Mouse (Mus musculus): Measurements from ENCODE around the gene Ttc7. TPM values are rescaled to one million over a fixed set of nuclear protein-coding genes. Genes with fewer than 3 reads are reported as not detected.
A peak's percentile ranks its signal among the peaks of the same experiment; 100 is the strongest.

Ttc7 gene
- polyA plus RNA-seq, 1 experiment from 2014 or later: 4.7 TPM

GRCm38 (mm10) chr17:87310497-87310896, 27.8 kb downstream of the Ttc7 start:
- no peak for DNase-seq (ENCODE audit: low spot score)
- Histone ChIP-seq H3K4me3 (no peak overlapping the region), H3K27ac (no peak overlapping the region), H3K9me3 (no peaks in the 10 kb centered on the region), H3K4me1 (peaks cover 32% of the 10 kb centered on the region), H3K27me3 (ENCODE audit: insufficient read depth, poor library complexity, severe bottlenecking) (0 out of 2 replicates have a peak, but pooled peaks cover 12% of the 10 kb centered on the region), H3K36me3 (no peaks in the 10 kb centered on the region)
- 86% methylated on average over 7 of the region's 7 CpGs for WGBS

- Histone ChIP-seq H3K36me3 (no peaks in the 10 kb centered on the region), H3K9me3 (no peaks in the 10 kb centered on the region), H3K27ac (0 out of 2 replicates have a peak overlapping the region, but pooled peaks have one; percentile 1), H3K4me1 (peaks cover 36% of the 10 kb centered on the region), H3K27me3 (ENCODE audit: insufficient read depth, poor library complexity, severe bottlenecking) (0 out of 2 replicates have a peak, but pooled peaks cover 12% of the 10 kb centered on the region), H3K4me3 (no peak overlapping the region)
- 38% methylated on average over 12 of the region's 12 CpGs for WGBS
- DNase-seq (ENCODE audit: low spot score): no peak
Measured at GRCm38 (mm10) chr17:87312351-87312750, 29.7 kb downstream of the Ttc7 start.

- Histone ChIP-seq H3K9me3 (no peaks in the 10 kb centered on the region), H3K4me1 (peaks cover 40% of the 10 kb centered on the region), H3K36me3 (no peaks in the 10 kb centered on the region), H3K27ac (peak overlapping the region; percentile 11; the same call in 1 of the 2 replicates), H3K4me3 (peak overlapping the region; percentile 18; the same call in 1 of the 2 replicates), H3K27me3 (ENCODE audit: insufficient read depth, poor library complexity, severe bottlenecking) (0 out of 2 replicates have a peak, but pooled peaks cover 12% of the 10 kb centered on the region)
- 38% methylated on average over 18 of the region's 18 CpGs for WGBS
- DNase-seq (ENCODE audit: low spot score): no peak
Measured at GRCm38 (mm10) chr17:87312924-87313870, 30.5 kb downstream of the Ttc7 start.

- 0 out of 2 replicates have a peak, but pooled peaks cover 11% of the 10 kb centered on the region for H3K27me3 ChIP-seq (ENCODE audit: insufficient read depth, poor library complexity, severe bottlenecking)
- no peak for DNase-seq (ENCODE audit: low spot score)
- H3K27ac ChIP-seq: no peak overlapping the region
- H3K36me3 ChIP-seq: no peaks in the 10 kb centered on the region
- WGBS: 76% methylated on average over 8 of the region's 8 CpGs
- peaks cover 40% of the 10 kb centered on the region for H3K4me1 ChIP-seq
- H3K9me3 ChIP-seq: no peaks in the 10 kb centered on the region
- no peak overlapping the region for H3K4me3 ChIP-seq
Measured at GRCm38 (mm10) chr17:87314121-87314520, 31.4 kb downstream of the Ttc7 start.

- WGBS: 61% methylated on average over 5 of the region's 5 CpGs
- H3K27ac ChIP-seq: no peak overlapping the region
Measured at GRCm38 (mm10) chr17:87314530-87314946, 31.9 kb downstream of the Ttc7 start.

DNA sequence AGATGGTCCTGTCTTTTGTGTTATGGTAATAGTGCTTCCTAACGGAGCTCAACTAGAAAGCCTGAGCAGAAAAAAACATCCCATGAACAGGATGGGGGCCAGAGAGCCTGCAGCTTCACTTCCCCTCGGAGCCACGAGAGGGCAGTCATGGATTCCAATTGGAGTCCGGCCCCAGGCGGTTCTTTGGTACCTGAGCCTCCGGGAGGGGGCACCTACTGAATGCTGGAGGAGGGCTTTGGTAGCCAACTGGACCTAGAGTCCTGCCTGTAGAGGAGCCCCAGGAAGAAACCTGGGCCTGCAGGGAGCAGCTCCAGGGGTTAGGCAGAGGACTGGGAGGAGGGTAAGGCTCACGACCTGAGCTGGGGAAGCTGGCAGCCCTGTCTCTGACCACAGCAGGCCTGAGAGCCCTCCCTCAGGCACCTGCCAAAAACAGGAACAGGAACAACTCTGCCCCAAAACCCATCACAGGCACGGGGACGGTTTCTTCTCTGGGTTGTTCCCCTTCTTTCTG, 32.4 kb downstream of the Ttc7 start:
- Histone ChIP-seq H3K9me3 (no peaks in the 10 kb centered on the region), H3K4me1 (peaks cover 40% of the 10 kb centered on the region), H3K27me3 (ENCODE audit: insufficient read depth, poor library complexity, severe bottlenecking) (0 out of 2 replicates have a peak, but pooled peaks cover 1% of the 10 kb centered on the region), H3K27ac (peak overlapping the region; percentile 31; the same call in 1 of the 2 replicates), H3K4me3 (0 out of 2 replicates have a peak overlapping the region, but pooled peaks have one; percentile 6), H3K36me3 (no peaks in the 10 kb centered on the region)
- WGBS: 6% methylated on average over 9 of the region's 9 CpGs
- peak; percentile 90 for DNase-seq (ENCODE audit: low spot score)

More at GRCm38 (mm10) chr17:87314530-87314946, 31.9 kb downstream of the Ttc7 start:
- Histone ChIP-seq H3K27me3 (ENCODE audit: insufficient read depth, poor library complexity, severe bottlenecking) (0 out of 2 replicates have a peak, but pooled peaks cover 7% of the 10 kb centered on the region), H3K4me3 (no peak overlapping the region), H3K4me1 (peaks cover 40% of the 10 kb centered on the region), H3K9me3 (no peaks in the 10 kb centered on the region), H3K36me3 (no peaks in the 10 kb centered on the region)
- no peak for DNase-seq (ENCODE audit: low spot score)

DNA sequence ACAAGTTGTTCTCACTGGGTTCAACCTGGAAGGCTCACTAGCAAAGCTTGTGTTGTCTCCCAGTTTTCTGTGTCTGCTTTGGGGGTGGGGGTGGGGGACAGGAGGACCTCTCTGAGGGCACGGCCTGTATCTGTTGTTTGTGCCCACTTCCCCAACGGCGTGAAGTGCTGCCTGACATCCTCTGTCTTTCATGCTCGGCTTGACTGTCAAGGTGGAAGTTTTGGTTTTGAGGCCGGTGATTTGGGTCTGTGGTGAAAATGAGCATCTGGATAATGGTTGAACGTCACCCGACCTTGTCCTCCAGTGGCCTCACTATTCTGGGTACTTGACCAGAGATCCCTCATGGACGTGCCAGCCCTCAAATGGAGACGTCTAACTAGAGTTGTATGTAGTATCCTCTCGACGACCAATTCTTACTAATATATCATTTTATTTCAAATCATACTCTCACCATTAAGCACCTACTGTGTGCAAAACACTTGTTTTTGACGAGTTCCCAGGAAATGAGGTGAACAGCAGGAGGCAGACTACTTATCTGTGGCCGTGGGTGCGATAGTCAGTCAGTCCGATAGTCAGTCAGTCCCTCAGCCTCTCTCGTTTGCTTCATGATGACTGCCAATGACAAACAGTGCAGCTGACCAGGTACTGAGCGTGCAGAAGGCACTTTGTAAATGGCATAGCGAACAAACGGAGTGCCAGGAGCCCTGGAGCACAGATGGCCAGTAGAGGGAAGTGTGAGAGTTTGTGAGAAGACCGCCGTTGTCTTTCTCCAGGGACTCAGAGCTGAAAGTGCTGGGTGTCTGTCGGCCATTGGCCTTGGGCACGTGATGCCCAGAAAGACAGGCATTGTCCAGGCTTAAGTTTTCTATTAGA, 33.4 kb downstream of the Ttc7 start:
- whole genome bisulfite sequencing: 73% methylated on average over 23 of the region's 23 CpGs
- no peak overlapping the region for H3K4me3 ChIP-seq
- H3K36me3 ChIP-seq: no peaks in the 10 kb centered on the region
- no peak overlapping the region for H3K27ac ChIP-seq
- DNase-seq (ENCODE audit: low spot score): no peak
- H3K27me3 ChIP-seq (ENCODE audit: insufficient read depth, poor library complexity, severe bottlenecking): 0 out of 2 replicates have a peak, but pooled peaks cover 5% of the 10 kb centered on the region
- H3K4me1 ChIP-seq: peaks cover 40% of the 10 kb centered on the region
- H3K9me3 ChIP-seq: no peaks in the 10 kb centered on the region

GRCm38 (mm10) chr17:87317271-87317670, 34.6 kb downstream of the Ttc7 start:
- no peak overlapping the region for H3K4me3 ChIP-seq
- no peak overlapping the region for H3K27ac ChIP-seq
- no peaks in the 10 kb centered on the region for H3K9me3 ChIP-seq
- no peak for DNase-seq (ENCODE audit: low spot score)
- H3K27me3 ChIP-seq (ENCODE audit: insufficient read depth, poor library complexity, severe bottlenecking): 0 out of 2 replicates have a peak, but pooled peaks cover 8% of the 10 kb centered on the region
- H3K36me3 ChIP-seq: no peaks in the 10 kb centered on the region
- H3K4me1 ChIP-seq: peaks cover 37% of the 10 kb centered on the region
- WGBS: 49% methylated on average over 6 of the region's 6 CpGs

DNA sequence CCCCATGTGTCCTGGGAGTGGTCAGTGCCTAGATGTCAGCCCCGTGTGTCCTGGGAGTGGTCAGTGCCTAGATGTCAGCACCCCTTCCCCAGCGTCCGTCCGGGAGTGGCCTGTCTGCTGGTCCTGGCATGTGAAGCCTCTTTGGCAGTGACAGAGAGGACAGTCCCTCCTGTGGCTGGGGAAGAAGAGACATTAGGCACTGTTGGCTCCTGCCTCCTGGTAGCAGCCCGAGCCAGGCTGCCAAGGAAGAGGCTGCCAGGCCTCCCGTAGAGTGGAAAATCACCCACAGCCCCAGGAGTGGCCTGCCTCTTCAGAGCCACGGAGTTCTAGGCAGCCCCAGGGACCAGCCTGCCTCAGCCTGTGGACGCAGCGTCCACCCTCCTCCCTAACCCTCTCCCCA, 35.3 kb downstream of the Ttc7 start:
- Histone ChIP-seq H3K27me3 (ENCODE audit: insufficient read depth, poor library complexity, severe bottlenecking) (0 out of 2 replicates have a peak, but pooled peaks cover 10% of the 10 kb centered on the region), H3K36me3 (no peaks in the 10 kb centered on the region), H3K27ac (no peak overlapping the region; the same call in 1 of the 2 replicates), H3K4me1 (peaks cover 31% of the 10 kb centered on the region), H3K9me3 (no peaks in the 10 kb centered on the region), H3K4me3 (no peak overlapping the region)
- 57% methylated on average over 9 of the region's 9 CpGs for WGBS
- DNase-seq (ENCODE audit: low spot score): no peak

- DNase-seq (ENCODE audit: low spot score): no peak
- peaks cover 17% of the 10 kb centered on the region for H3K4me1 ChIP-seq
- H3K27me3 ChIP-seq (ENCODE audit: insufficient read depth, poor library complexity, severe bottlenecking): 0 out of 2 replicates have a peak, but pooled peaks cover 15% of the 10 kb centered on the region
- no peak overlapping the region for H3K4me3 ChIP-seq
- no peaks in the 10 kb centered on the region for H3K36me3 ChIP-seq
- H3K27ac ChIP-seq: no peak overlapping the region
- H3K9me3 ChIP-seq: no peaks in the 10 kb centered on the region
- 89% methylated on average over 1 of the region's 1 CpGs for WGBS
Measured at GRCm38 (mm10) chr17:87321673-87322072, 39.0 kb downstream of the Ttc7 start.

- H3K9me3 ChIP-seq: no peaks in the 10 kb centered on the region
- no peak overlapping the region for H3K27ac ChIP-seq
- DNase-seq (ENCODE audit: low spot score): no peak
Measured at GRCm38 (mm10) chr17:87323215-87323614, 40.5 kb downstream of the Ttc7 start.

DNA sequence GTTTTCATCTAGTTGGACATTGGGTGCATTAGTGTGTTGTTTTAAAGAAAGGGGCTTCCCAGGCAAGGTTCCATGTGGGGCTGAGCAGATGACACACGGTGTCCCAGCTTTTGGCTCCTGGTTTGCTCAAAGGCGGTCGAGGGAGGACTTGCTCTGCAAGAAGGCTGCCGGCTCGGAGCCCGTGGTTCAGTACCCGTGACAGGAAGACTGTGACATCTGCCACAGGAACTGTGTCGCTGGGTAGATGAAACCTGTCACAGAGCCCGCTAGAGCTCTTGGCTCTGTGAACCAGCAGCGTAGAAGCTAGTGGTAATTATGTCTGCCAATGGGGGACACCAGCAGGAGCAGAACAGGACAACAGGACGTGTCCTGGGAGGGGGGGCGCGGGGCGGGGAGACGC, 42.8 kb downstream of the Ttc7 start:
- no peaks in the 10 kb centered on the region for H3K36me3 ChIP-seq
- H3K27ac ChIP-seq: no peak overlapping the region
- WGBS: 81% methylated on average over 15 of the region's 15 CpGs
- DNase-seq (ENCODE audit: low spot score): no peak
- peaks cover 44% of the 10 kb centered on the region; the same call in 1 of the 2 replicates for H3K27me3 ChIP-seq (ENCODE audit: insufficient read depth, poor library complexity, severe bottlenecking)
- H3K4me3 ChIP-seq: no peak overlapping the region
- peaks cover 36% of the 10 kb centered on the region for H3K4me1 ChIP-seq
- no peaks in the 10 kb centered on the region for H3K9me3 ChIP-seq

More at GRCm38 (mm10) chr17:87323215-87323614, 40.5 kb downstream of the Ttc7 start:
- 83% methylated on average over 9 of the region's 9 CpGs for WGBS
- H3K36me3 ChIP-seq: no peaks in the 10 kb centered on the region
- peaks cover 27% of the 10 kb centered on the region for H3K4me1 ChIP-seq
- no peak overlapping the region for H3K4me3 ChIP-seq
- peaks cover 25% of the 10 kb centered on the region; the same call in 1 of the 2 replicates for H3K27me3 ChIP-seq (ENCODE audit: insufficient read depth, poor library complexity, severe bottlenecking)

Data from heart, embryonic 10.5 days (tissue).